ENCODE assay signal across 20 mouse cellular contexts in the genomic region with DNA sequence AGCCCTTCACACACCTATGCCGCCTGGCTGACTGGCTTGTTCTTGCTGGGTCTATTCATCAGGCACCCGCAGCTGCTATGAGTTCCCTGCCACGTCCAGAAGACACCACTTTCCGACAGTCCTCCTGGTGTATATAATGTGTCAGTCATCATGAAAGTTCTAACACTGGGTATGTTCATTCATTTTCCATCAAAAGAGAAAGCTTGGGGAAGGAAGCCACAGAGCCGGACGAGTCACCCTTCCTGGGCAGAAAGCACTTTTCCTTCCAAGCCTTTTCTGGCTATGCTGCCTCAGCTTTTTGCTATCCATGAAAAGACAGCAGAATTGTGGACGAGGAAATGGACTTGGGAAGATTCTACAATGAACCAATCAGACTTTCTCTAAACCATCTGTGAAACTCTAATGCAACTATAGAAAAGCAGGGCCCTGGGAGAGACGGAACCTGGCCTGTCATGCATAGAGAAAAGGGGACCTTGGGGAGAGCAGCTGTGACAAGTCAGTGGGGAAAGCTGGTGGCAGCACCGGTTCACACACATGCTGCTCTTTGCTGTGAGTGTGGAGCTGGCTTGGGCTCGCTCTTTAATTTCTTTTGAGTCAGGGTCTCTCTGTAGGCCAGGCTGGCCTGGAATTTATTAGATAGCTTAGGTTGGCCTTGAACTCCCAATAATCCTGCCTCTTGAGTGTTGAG.
A peak's percentile ranks its signal among the peaks of the same experiment; 100 is the strongest.
DNase-seq lines count a peak whose midpoint lies in the region; ATAC-seq and TF ChIP-seq lines count a peak whose summit lies in the region.
"Had no signal": no experiment of that assay in that cellular context is flagged by ENCODE, and none has a peak within 500 bp of the region (broad histone marks: within the 10 kb centered on the region; RNA-seq: fewer than 3 reads in every experiment).

No protein-coding gene starts in this region.

- TF ChIP-seq POLR2A in CH12.LX (IDR thresholded peaks at IDR 0.05; ENCODE audit: low read depth, low read length), result peak; percentile 42; the same call in 1 of the 2 replicates

- 0 out of 2 replicates have a peak overlapping the region, but pooled peaks have one; percentile 30 for H3K27ac ChIP-seq in hindbrain, embryonic 12.5 days
- no peak overlapping the region for H3K27ac ChIP-seq in hindbrain, embryonic 11.5 days (ENCODE audit: low read depth, low read length)
- peak overlapping the region; percentile 54 for H3K27ac ChIP-seq in neural tube, embryonic 13.5 days (replicated peaks)
- peak overlapping the region; percentile 19 for H3K27ac ChIP-seq in CH12.LX (ENCODE audit: insufficient read depth, low read depth)
- peak overlapping the region; percentile 24; the same call in 1 of the 2 replicates for H3K27ac ChIP-seq in neural tube, embryonic 15.5 days (replicated peaks)
- H3K27ac ChIP-seq: embryonic facial prominence, embryonic 15.5 days; liver, embryonic 14.5 days had no signal

- no peaks in the 10 kb centered on the region for H3K9me3 ChIP-seq in hindbrain, embryonic 12.5 days (replicated peaks)
- no peaks in the 10 kb centered on the region for H3K9me3 ChIP-seq in hindbrain, embryonic 11.5 days (ENCODE audit: control insufficient read depth, low read length)
- H3K9me3 ChIP-seq in neural tube, embryonic 13.5 days, result no peaks in the 10 kb centered on the region
- H3K9me3 ChIP-seq in CH12.LX (replicated peaks; ENCODE audit: low read length), result no peaks in the 10 kb centered on the region
- H3K9me3 ChIP-seq in neural tube, embryonic 15.5 days (replicated peaks), result no peaks in the 10 kb centered on the region
- H3K9me3 ChIP-seq: embryonic facial prominence, embryonic 15.5 days had no signal

- H3K36me3 ChIP-seq in hindbrain, embryonic 12.5 days, result no peaks in the 10 kb centered on the region
- H3K36me3 ChIP-seq in hindbrain, embryonic 11.5 days (ENCODE audit: control insufficient read depth, insufficient read depth, low read length), result no peaks in the 10 kb centered on the region
- H3K36me3 ChIP-seq in neural tube, embryonic 13.5 days, result no peaks in the 10 kb centered on the region
- peaks cover 0 to 20% of the 10 kb centered on the region in 2 experiments for H3K36me3 ChIP-seq in CH12.LX (replicated peaks in 1 of 2; ENCODE audit: control insufficient read depth in 1 of 2, insufficient read depth in 1 of 2, low read length in 1 of 2)
- no peaks in the 10 kb centered on the region for H3K36me3 ChIP-seq in neural tube, embryonic 15.5 days
- H3K36me3 ChIP-seq: embryonic facial prominence, embryonic 15.5 days had no signal

- peak; percentile 74 for TF ChIP-seq EP300 in CH12.LX (IDR thresholded peaks at IDR 0.05; ENCODE audit: low read length)

- WGBS in hindbrain, embryonic 12.5 days, result 80% methylated on average over 10 of the region's 10 CpGs
- 88% methylated on average over 10 of the region's 10 CpGs for WGBS in hindbrain, embryonic 11.5 days
- 67% methylated on average over 10 of the region's 10 CpGs for WGBS in neural tube, embryonic 13.5 days
- 64% methylated on average over 10 of the region's 10 CpGs for WGBS in neural tube, embryonic 15.5 days

- H3K4me2 ChIP-seq in hindbrain, embryonic 12.5 days (replicated peaks), result no peak overlapping the region
- no peak overlapping the region for H3K4me2 ChIP-seq in hindbrain, embryonic 11.5 days (replicated peaks; ENCODE audit: low read depth, low read length)
- H3K4me2 ChIP-seq in neural tube, embryonic 13.5 days, result no peak overlapping the region
- H3K4me2 ChIP-seq in CH12.LX (ENCODE audit: insufficient read depth, low read depth, poor library complexity, severe bottlenecking), result peak overlapping the region; percentile 75
- H3K4me2 ChIP-seq in neural tube, embryonic 15.5 days, result no peak overlapping the region
- H3K4me2 ChIP-seq: embryonic facial prominence, embryonic 15.5 days had no signal

- H3K9ac ChIP-seq in hindbrain, embryonic 12.5 days, result no peak overlapping the region
- no peak overlapping the region for H3K9ac ChIP-seq in hindbrain, embryonic 11.5 days (ENCODE audit: low read depth, low read length)
- H3K9ac ChIP-seq in neural tube, embryonic 13.5 days, result no peak overlapping the region
- peak overlapping the region; percentile 45 for H3K9ac ChIP-seq in CH12.LX (ENCODE audit: insufficient read depth, low read depth)
- no peak overlapping the region for H3K9ac ChIP-seq in neural tube, embryonic 15.5 days (replicated peaks)
- H3K9ac ChIP-seq: embryonic facial prominence, embryonic 15.5 days; liver, embryonic 14.5 days had no signal

- no peak for DNase-seq in hindbrain, embryonic 11.5 days (ENCODE audit: low spot score)
- DNase-seq in neural tube, embryonic 10.5 days (ENCODE audit: extremely low spot score, low spot score), result no peak
- DNase-seq in CH12.LX (ENCODE audit: extremely low read depth), result peak; percentile 80
- DNase-seq in right cerebral cortex, postnatal 14 days, result no peak
- DNase-seq: adrenal gland, adult 2 months; cerebellum, postnatal 14 days; embryo, embryonic 11 days; gastrocnemius, postnatal 10 days; heart, adult 18-20 months; heart, postnatal 4 days; kidney, postnatal 10 days; thymus, adult 2 months had no signal

- in situ Hi-C loops in CH12.LX (cut with MboI; ENCODE audit: low pct_ligation_motif_present, low pct_unique_long_range_greater_than_20kb, low sequenced_read_pairs), result no loop called here

- H3K4me1 ChIP-seq in hindbrain, embryonic 12.5 days, result peaks cover 22% of the 10 kb centered on the region
- no peaks in the 10 kb centered on the region for H3K4me1 ChIP-seq in hindbrain, embryonic 11.5 days (replicated peaks; ENCODE audit: control insufficient read depth, insufficient read depth, low read length)
- H3K4me1 ChIP-seq in neural tube, embryonic 13.5 days (replicated peaks), result peaks cover 41% of the 10 kb centered on the region
- H3K4me1 ChIP-seq in CH12.LX (ENCODE audit: control insufficient read depth in 1 of 2, insufficient read depth in 2 of 2), result peaks cover 10 to 77% of the 10 kb centered on the region in 2 experiments
- peaks cover 19% of the 10 kb centered on the region for H3K4me1 ChIP-seq in neural tube, embryonic 15.5 days
- H3K4me1 ChIP-seq: embryonic facial prominence, embryonic 15.5 days had no signal

- H3K79me2 ChIP-seq in CH12.LX (replicated peaks; ENCODE audit: control insufficient read depth, extremely low read depth, insufficient read depth, poor library complexity, severe bottlenecking), result peaks cover 8% of the 10 kb centered on the region; the same call in 1 of the 2 replicates

- TF ChIP-seq RAD21 in CH12.LX (IDR thresholded peaks at IDR 0.05; ENCODE audit: low read depth, low read length), result no peak

- TF ChIP-seq CTCF in CH12.LX (conservative IDR thresholded peaks at IDR 0.05 in 1 of 2, IDR thresholded peaks at IDR 0.05 in 1 of 2; ENCODE audit: low read depth in 2 of 2, low read length in 2 of 2), result no peak

- H3K4me3 ChIP-seq in hindbrain, embryonic 12.5 days, result no peak overlapping the region
- no peak overlapping the region for H3K4me3 ChIP-seq in hindbrain, embryonic 11.5 days (ENCODE audit: low read depth, low read length)
- H3K4me3 ChIP-seq in neural tube, embryonic 13.5 days, result no peak overlapping the region
- H3K4me3 ChIP-seq in CH12.LX (replicated peaks in 1 of 3; ENCODE audit: low read depth in 2 of 3, low read length in 2 of 3, poor library complexity in 1 of 3), result peak overlapping the region in 1 of 3 experiments; percentile 43
- no peak overlapping the region for H3K4me3 ChIP-seq in neural tube, embryonic 15.5 days (replicated peaks)
- H3K4me3 ChIP-seq: embryonic facial prominence, embryonic 15.5 days; myocyte had no signal

- no peaks in the 10 kb centered on the region for H3K27me3 ChIP-seq in hindbrain, embryonic 12.5 days
- no peaks in the 10 kb centered on the region for H3K27me3 ChIP-seq in hindbrain, embryonic 11.5 days (ENCODE audit: control insufficient read depth, insufficient read depth, low read length)
- no peaks in the 10 kb centered on the region for H3K27me3 ChIP-seq in neural tube, embryonic 13.5 days
- no peaks in the 10 kb centered on the region for H3K27me3 ChIP-seq in CH12.LX (replicated peaks)
- no peaks in the 10 kb centered on the region for H3K27me3 ChIP-seq in neural tube, embryonic 15.5 days (replicated peaks)
- H3K27me3 ChIP-seq: embryonic facial prominence, embryonic 15.5 days had no signal

- ATAC-seq in hindbrain, embryonic 12.5 days (ENCODE audit: low FRiP score), result no peak
- ATAC-seq in hindbrain, embryonic 11.5 days (ENCODE audit: low FRiP score), result no peak
- ATAC-seq in neural tube, embryonic 13.5 days (ENCODE audit: low read depth), result no peak
- no peak; the same call in 1 of the 2 replicates for ATAC-seq in neural tube, embryonic 15.5 days (ENCODE audit: low FRiP score)
- ATAC-seq: CD4-positive, CD25-positive, alpha-beta regulatory T cell, adult 4 months; intestine, postnatal 0 days had no signal

- dilution Hi-C loops in CH12.LX (cut with MboI; ENCODE audit: extremely low pct_ligation_motif_present, extremely low pct_unique_long_range_greater_than_20kb, low sequenced_read_pairs), result no loop called here

TF ChIP-seq in CH12.LX, 34 proteins besides CTCF, POLR2A, EP300 and RAD21 (continues in another document):
- TF ChIP-seq ZMIZ1 (IDR thresholded peaks at IDR 0.05; ENCODE audit: low read depth, low read length), result peak; percentile 56; the same call in 1 of the 2 replicates
- TF ChIP-seq ETS1 (conservative IDR thresholded peaks at IDR 0.05; ENCODE audit: low read depth, low read length), result peak; percentile 41; the same call in 1 of the 2 replicates
- TF ChIP-seq NRF1 (IDR thresholded peaks at IDR 0.05; ENCODE audit: low read depth, low read length), result no peak
- no peak for TF ChIP-seq ZKSCAN1 (IDR thresholded peaks at IDR 0.05; ENCODE audit: borderline replicate concordance, low read depth, low read length)
- peak; percentile 1; the same call in 1 of the 2 replicates for TF ChIP-seq SMC3 (IDR thresholded peaks at IDR 0.05; ENCODE audit: low read depth, low read length)
- TF ChIP-seq CHD2 (IDR thresholded peaks at IDR 0.05; ENCODE audit: low read length), result peak; percentile 55; the same call in 1 of the 2 replicates
- peak; percentile 28; the same call in 1 of the 2 replicates for TF ChIP-seq BHLHE40 (IDR thresholded peaks at IDR 0.05; ENCODE audit: low read depth, low read length)
- 0 out of 2 replicates have a peak, but pooled peaks have one; percentile 11 for TF ChIP-seq ELF1 (IDR thresholded peaks at IDR 0.05; ENCODE audit: low read depth, low read length)
- TF ChIP-seq RCOR1 (conservative IDR thresholded peaks at IDR 0.05; ENCODE audit: low read depth, low read length), result peak; percentile 73
- TF ChIP-seq MAX (IDR thresholded peaks at IDR 0.05; ENCODE audit: low read length), result 0 out of 2 replicates have a peak, but pooled peaks have one; percentile 21
- TF ChIP-seq TCF12 (IDR thresholded peaks at IDR 0.05; ENCODE audit: low read depth, low read length), result 0 out of 2 replicates have a peak, but pooled peaks have one; percentile 12
- TF ChIP-seq E2F4 (IDR thresholded peaks at IDR 0.05; ENCODE audit: insufficient replicate concordance, low read depth, low read length), result no peak
- TF ChIP-seq MEF2A (IDR thresholded peaks at IDR 0.05; ENCODE audit: borderline replicate concordance, low read depth, low read length), result peak; percentile 50; the same call in 1 of the 2 replicates
- TF ChIP-seq USF2 (conservative IDR thresholded peaks at IDR 0.05; ENCODE audit: low read depth, low read length), result no peak
- TF ChIP-seq MAZ (IDR thresholded peaks at IDR 0.05; ENCODE audit: low read depth, low read length), result 0 out of 2 replicates have a peak, but pooled peaks have one; percentile 29
